Mouse (Mus musculus): ENCODE data around the gene Wasf2.

Wasf2 gene

GRCm38 (mm10) chr4:133203591-133203990 lies 73.3 kb downstream of the Wasf2 start:
- no peak for DNase-seq (ENCODE audit: low spot score)

DNA sequence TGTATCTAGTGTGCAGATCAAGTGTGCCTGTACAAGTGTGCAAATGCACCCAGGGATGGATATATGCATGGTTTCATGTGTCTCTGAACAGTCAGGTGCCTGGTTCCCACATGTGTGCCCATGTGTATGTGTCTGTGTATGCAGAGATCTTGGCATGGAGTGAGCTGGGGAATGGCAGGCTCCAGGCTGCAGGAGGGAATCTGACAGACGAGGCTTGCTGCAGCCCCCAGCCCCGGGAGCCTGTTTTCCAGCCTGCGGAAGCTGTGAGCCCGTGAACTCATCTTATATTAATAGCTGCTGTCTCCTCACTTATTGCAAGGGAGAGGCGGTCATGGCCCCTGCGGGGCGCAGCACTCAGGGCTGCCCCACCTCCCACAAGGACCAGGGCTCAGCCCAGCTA lies 74.1 kb downstream of the Wasf2 start:
- DNase-seq (ENCODE audit: low spot score) = no peak

DNA sequence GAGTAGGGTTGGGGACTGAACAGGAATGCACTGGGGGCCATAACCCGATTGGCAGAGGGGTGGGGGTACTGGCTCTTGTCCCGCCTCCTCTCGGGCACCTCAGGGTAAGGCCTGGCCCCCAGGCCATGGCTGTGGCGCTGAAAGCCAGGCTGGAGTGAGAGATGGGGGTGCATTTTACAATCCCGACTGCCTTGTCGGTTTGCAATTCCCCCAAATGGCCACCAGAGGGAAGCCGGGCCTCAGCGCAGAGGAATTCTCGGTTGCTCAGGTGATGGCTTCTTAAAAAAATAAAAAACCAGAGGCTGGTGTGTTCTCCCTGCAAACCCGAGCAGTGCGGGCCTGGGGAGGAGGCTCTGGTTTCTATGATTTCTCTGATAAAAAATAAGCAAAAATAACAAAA lies 79.1 kb downstream of the Wasf2 start:
- DNase-seq (ENCODE audit: low spot score) = peak; percentile 82

DNA sequence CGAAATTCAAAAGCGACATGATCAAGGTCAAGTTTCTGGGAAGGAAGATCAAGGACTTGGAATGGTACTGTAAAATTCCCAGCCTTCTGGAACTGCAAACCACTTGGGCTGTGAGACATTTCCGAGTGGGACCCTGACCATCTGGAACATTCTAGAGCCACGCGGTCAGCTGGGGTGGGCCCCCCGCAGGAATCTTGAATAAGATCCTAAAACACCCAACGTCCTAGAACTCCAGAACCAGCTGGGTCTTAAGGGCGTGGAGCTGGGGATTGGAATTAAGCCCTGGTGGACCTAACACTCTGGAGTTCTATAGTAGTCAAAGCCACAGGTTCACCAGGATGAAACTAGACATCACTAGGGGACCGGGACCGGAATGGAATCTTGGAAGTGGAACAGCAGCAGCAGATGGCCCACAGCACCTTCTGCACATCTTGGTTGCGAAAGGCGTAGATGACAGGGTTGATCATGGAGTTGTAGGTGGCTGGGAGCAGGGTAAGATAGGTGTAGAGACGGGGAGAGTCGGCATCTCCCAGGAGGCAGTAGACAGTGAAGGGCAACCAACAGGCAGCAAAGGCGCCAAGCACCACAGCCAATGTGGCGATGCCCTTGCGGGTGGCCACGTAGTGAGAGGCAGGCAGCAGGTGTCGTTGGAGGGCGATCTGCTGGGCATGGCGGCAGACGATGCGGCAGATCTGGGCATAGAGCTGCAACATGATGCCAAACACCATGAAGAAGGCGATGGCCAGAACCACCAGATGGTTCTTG lies 79.9 kb downstream of the Wasf2 start:
- no peak for DNase-seq (ENCODE audit: low spot score)

- DNase-seq (ENCODE audit: low spot score) = no peak
Measured at GRCm38 (mm10) chr4:133210788-133211390, 80.6 kb downstream of the Wasf2 start.

GRCm38 (mm10) chr4:133211751-133212561 lies 81.7 kb downstream of the Wasf2 start, which contains the start of the genes Cd164l2 and Gpr3:
TSS of gene Cd164l2 (plus strand) at chr4:133212131.
TSS of gene Gpr3 (minus strand) at chr4:133212536.
- DNase-seq (ENCODE audit: low spot score) = peak; percentile 45

GRCm38 (mm10) chr4:133212562-133213267 lies 82.4 kb downstream of the Wasf2 start:
- peak; percentile 94 for DNase-seq (ENCODE audit: low spot score)

GRCm38 (mm10) chr4:133213268-133213590 lies 82.9 kb downstream of the Wasf2 start:
- DNase-seq (ENCODE audit: low spot score) = peak; percentile 84

DNA sequence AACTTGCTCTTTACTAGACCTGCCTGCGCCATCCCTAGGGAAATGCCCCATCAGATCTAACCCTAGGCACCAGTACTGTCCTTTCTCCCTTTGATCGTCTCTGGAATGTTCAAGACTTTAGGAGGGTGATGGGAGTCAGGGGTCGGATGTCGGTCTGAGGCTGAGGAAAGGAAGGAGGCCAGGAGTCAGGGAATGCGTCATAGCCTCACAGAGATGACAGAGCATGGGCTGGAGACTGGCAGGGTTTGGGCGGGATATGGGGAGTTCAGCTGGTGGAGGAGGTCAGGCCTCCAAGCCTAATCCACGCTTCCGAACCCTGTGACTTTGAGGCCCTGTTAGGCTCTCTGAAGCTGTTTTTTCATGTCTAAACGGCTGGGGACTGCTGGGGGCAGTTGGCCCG lies 83.4 kb downstream of the Wasf2 start:
- peak; percentile 67 for DNase-seq (ENCODE audit: low spot score)

- DNase-seq (ENCODE audit: low spot score) = peak; percentile 82
Measured at GRCm38 (mm10) chr4:133217641-133218040, 87.3 kb downstream of the Wasf2 start.

GRCm38 (mm10) chr4:133218745-133219144 lies 88.4 kb downstream of the Wasf2 start:
- DNase-seq (ENCODE audit: low spot score) = no peak

DNA sequence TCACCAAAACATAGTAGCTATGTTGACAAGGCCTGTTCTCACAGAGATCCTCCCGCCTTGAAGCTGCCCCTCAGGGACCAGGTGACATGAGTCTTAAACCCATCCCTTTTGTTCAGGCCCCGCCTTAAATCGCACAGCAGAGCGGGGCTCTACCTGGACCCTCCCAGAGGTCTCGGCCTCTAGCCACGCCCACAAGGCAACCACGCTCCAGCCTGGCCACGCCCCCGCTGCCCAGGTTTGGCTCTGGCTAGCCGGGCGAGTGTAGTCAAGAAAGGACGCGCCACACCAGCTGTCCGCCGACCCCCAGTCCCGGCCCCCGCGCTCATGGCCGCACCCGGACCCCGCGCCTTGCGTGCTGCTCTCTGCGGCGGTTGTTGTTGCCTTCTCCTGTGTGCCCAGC lies 90.4 kb downstream of the Wasf2 start:
- DNase-seq (ENCODE audit: low spot score) = no peak

- DNase-seq (ENCODE audit: low spot score) = no peak
Measured at GRCm38 (mm10) chr4:133221701-133222100, 91.4 kb downstream of the Wasf2 start.

DNA sequence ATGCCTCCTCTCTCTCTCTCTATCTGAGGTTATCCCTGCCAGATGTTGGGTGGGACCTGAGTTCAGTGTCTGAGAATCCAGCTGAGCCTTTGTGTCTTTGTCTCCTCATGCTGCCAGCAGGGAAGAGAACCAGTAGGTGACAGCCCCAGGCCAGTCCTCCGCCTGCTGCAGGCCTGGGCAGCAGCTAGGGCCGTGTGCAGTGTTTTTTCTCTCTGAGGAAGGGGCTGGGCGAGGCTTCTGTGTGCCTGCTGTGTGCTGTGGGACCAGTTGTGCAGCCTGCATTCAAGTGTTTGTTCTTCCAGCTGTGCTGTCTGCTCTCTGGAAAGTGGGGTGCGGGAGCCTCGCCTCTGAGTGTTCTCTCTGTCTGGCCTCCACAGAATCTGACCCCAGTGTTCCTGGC lies 93.6 kb downstream of the Wasf2 start:
- DNase-seq (ENCODE audit: low spot score) = no peak

- DNase-seq (ENCODE audit: low spot score) = no peak
Measured at GRCm38 (mm10) chr4:133226073-133226472, 95.8 kb downstream of the Wasf2 start.

GRCm38 (mm10) chr4:133227636-133228035 lies 97.3 kb downstream of the Wasf2 start:
- DNase-seq (ENCODE audit: low spot score) = peak; percentile 21

DNA sequence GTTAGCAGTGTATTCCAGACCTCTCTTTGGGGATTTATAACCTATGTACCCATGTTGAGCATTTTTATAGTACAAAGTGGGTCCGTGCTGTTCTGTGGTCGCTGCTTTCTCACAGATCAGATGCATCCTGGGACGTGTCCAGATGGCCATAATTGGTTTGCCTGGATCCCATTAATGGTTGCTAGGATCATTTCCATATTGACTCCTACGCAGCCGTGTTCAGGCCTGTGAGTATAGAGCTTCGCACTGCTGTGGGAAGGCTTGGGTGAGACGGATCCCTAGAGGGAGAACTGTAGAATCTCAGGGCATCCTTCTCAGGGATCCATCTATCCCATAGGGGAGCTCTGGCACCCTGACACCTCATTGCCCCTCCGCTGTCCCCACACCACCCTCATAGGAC lies 99.3 kb downstream of the Wasf2 start:
- DNase-seq (ENCODE audit: low spot score) = peak; percentile 94

GRCm38 (mm10) chr4:133233285-133233976 lies 103.1 kb downstream of the Wasf2 start:
- peak; percentile 63 for DNase-seq (ENCODE audit: low spot score)

DNA sequence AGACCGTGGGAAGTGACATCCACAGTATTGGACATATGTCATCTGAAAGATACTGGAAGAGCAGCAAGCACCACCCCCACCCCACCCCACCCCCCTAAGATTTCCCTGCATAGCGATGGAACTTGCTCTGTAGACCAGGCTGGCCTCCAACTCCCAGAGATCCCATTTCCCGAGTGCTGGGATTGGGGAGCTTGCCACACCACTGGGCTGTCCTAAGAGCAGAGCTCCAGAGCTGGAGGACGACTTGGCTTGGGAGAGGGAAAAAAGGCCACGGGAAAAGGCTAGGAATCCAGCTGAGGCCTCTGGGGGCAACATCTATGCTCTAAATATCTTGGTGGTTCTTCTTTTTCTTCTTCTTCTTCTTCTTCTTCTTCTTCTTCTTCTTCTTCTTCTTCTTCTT lies 104.5 kb downstream of the Wasf2 start:
- DNase-seq (ENCODE audit: low spot score) = no peak

- DNase-seq (ENCODE audit: low spot score) = no peak
Measured at GRCm38 (mm10) chr4:133235415-133235814, 105.1 kb downstream of the Wasf2 start.

DNA sequence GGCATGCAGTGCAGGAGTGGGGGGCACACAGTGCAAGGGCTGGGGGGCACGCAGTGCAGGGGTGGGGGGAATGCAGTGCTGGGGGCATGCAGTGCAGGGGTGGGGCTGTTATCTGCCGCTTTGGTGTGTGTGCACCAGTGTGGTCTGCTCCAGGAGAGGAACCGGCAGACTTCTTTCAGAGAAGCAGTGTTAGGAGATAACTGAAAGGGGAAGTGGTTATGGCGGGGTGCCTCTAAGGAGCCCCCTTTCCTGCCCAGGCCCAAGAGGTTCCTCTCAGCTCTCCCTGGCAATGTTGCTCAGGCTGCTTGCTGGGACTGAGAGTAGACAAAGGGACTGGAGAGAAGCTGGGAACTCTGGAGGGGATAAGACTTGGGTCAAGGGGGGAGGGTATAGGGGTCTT lies 107.6 kb downstream of the Wasf2 start:
- no peak for DNase-seq (ENCODE audit: low spot score)

- peak; percentile 83 for DNase-seq (ENCODE audit: low spot score)
Measured at GRCm38 (mm10) chr4:133240490-133240921, 110.2 kb downstream of the Wasf2 start, which contains the start of gene Map3k6. TSS of gene Map3k6 (plus strand) at chr4:133240818.

All from MN1 (cell line).